Mouse (Mus musculus): Measurements from ENCODE around the gene Gm37240. TPM values are rescaled to one million over a fixed set of nuclear protein-coding genes. Genes with fewer than 3 reads are reported as not detected.

Gene Gm37240
- polyA plus RNA-seq, 1 experiment, result not detected

DNA sequence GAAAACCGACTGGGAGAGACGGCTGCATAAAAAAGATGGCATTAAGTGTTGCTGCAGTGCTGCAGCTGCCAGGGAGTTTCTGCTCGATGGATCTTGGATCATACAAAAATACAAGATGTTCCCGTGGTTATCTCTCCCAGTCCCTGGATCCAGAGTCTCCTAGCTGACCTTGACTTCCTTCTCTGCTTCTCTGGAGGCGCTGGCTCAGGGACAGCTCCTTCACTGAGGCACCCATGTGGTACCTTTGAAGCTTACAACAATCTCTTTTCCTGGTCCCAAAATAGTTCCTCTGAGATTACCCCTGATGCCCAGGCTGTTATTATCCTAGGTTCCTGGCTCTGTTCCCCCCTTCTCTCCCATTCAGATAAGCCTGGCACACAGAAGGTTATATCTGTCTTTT, 672.4 kb downstream of the Gm37240 start:
- Histone ChIP-seq H3K27ac (ENCODE audit: insufficient read depth, low read depth, low read length) (no peak overlapping the region), H3K4me1 (ENCODE audit: control insufficient read depth, insufficient read depth, low read length) (no peaks in the 10 kb centered on the region), H3K4me3 (ENCODE audit: insufficient read depth, low read length) (no peak overlapping the region)
- TF ChIP-seq CTCF (IDR thresholded peaks at IDR 0.05; ENCODE audit: low read depth, low read length) (no peak), POLR2A (IDR thresholded peaks at IDR 0.05; ENCODE audit: borderline replicate concordance, low read depth, low read length) (no peak)

DNA sequence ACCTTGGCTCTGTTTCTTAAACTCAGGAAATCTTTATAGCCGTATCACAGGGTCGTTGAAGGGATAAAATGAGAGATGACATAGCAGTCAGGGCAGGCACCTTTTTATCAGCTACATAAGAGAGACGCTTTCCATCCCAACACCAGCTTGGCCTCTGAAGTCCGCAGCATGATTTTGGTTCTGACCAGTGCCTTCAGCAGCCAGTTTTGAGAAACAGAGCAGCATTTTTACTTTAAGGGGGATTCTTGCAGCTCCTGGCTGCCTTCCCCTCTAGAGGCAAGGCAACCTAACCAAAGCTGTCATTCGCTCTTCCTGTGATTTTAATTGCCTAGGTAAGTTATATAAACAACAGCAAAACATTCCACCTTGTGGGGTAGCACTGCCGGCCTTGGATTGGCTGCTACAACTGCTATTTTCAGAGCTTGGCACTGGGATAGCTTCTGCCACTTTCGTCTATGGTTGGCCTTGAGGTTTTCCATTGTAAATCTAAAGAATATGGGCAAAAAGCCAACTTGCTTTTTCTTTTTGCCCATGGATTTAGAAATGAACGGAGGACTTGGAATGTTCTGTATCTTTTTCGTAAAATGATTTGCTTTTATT, 674.5 kb downstream of the Gm37240 start:
- Histone ChIP-seq H3K27ac (ENCODE audit: insufficient read depth, low read depth, low read length) (no peak overlapping the region), H3K4me3 (ENCODE audit: insufficient read depth, low read length) (no peak overlapping the region), H3K4me1 (ENCODE audit: control insufficient read depth, insufficient read depth, low read length) (no peaks in the 10 kb centered on the region)
- TF ChIP-seq CTCF (IDR thresholded peaks at IDR 0.05; ENCODE audit: low read depth, low read length) (no peak), POLR2A (IDR thresholded peaks at IDR 0.05; ENCODE audit: borderline replicate concordance, low read depth, low read length) (no peak)

DNA sequence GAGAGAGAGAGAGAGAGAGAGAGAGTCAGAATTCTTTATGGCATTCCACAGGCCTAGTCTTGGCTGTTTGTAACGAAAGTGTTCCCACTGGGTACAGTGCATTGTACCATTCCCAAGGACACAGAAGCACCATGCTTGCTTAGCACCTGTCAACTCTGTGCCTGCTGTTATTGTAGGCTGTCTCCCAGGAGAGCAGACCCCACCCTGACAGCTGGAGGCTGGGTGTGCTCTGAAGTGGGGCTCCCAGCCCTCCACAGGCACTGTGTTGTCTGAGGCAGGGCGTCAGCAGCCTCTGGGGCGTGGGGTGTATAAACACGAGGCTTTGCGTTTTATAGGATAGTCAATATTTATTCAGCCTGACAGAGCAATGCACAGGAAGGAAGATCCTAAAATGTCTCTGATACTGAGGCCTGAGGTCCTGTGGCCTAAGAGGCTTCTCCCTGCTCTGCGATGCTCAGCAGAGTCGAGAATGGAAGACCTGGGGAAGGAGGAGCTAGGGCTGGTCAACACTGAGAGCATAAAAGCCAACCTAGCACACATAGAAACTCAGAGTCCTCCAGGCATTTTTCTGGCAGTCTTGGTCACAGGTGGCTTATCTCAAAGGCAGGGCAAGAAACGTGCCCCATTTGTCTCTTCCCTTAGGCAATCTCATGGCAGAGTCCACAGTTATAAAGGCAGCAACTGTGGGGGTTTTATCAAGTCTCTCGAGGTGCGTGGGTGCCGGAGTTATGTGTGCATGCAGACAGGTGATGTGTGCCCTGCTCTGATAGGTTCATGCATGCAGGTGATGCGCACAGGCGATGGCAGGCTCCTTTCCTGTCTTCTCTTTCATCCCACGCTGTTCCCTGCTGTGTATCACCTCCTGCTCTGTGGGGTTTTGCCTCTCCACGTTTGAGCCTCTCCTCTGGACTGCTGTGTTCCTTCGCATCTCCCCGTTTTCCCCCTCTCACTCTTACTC, 677.2 kb downstream of the Gm37240 start:
- Histone ChIP-seq H3K27ac (ENCODE audit: insufficient read depth, low read depth, low read length) (no peak overlapping the region), H3K4me3 (ENCODE audit: insufficient read depth, low read length) (no peak overlapping the region), H3K4me1 (ENCODE audit: control insufficient read depth, insufficient read depth, low read length) (no peaks in the 10 kb centered on the region)
- TF ChIP-seq CTCF (IDR thresholded peaks at IDR 0.05; ENCODE audit: low read depth, low read length) (no peak), POLR2A (IDR thresholded peaks at IDR 0.05; ENCODE audit: borderline replicate concordance, low read depth, low read length) (no peak)

DNA sequence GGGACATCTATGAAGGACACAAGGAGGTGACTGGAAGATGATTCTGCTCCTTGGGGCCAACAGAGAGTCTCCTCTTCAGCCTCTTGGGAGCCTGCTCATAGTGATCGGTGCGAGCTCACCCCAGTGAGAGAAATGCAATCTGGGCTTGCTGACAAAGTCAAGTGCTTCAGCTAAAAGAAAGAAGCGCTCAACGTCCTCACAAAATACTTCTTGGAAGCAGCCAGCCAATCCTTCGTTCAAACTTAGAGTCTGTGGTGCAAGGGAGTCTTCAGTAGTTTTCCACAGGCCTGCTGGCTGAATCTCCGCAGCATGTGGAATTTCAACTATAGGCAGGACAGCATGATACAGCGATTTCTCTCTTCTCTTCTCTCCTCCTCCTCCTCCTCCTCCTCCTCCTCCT, 680.8 kb downstream of the Gm37240 start:
- Histone ChIP-seq H3K4me1 (ENCODE audit: control insufficient read depth, insufficient read depth, low read length) (no peaks in the 10 kb centered on the region), H3K27ac (ENCODE audit: insufficient read depth, low read depth, low read length) (no peak overlapping the region), H3K4me3 (ENCODE audit: insufficient read depth, low read length) (no peak overlapping the region)
- TF ChIP-seq CTCF (IDR thresholded peaks at IDR 0.05; ENCODE audit: low read depth, low read length) (no peak), POLR2A (IDR thresholded peaks at IDR 0.05; ENCODE audit: borderline replicate concordance, low read depth, low read length) (no peak)

DNA sequence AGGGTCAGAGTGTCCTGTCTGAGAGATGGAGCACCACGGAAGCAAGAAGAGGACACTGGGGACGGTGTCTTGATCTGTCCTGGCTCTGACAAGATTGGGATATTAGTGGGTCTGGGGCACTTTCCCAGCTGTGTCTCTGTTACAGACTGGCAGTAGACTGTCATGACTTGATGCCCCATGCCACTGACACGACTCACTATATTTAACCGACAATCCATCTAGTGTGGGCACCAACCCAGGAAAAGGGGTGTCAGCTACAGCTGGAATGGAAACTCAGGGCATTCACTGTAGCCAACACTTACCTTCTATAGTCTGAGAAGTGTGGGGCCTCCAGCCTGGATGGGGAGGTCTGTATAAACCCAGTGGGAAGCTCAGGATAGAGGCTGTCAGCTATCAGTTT, 681.4 kb downstream of the Gm37240 start:
- H3K4me3 ChIP-seq (ENCODE audit: insufficient read depth, low read length), result no peak overlapping the region
- H3K27ac ChIP-seq (ENCODE audit: insufficient read depth, low read depth, low read length), result no peak overlapping the region
- TF ChIP-seq CTCF (IDR thresholded peaks at IDR 0.05; ENCODE audit: low read depth, low read length) (no peak), POLR2A (IDR thresholded peaks at IDR 0.05; ENCODE audit: borderline replicate concordance, low read depth, low read length) (no peak)
- H3K4me1 ChIP-seq (ENCODE audit: control insufficient read depth, insufficient read depth, low read length), result no peaks in the 10 kb centered on the region

DNA sequence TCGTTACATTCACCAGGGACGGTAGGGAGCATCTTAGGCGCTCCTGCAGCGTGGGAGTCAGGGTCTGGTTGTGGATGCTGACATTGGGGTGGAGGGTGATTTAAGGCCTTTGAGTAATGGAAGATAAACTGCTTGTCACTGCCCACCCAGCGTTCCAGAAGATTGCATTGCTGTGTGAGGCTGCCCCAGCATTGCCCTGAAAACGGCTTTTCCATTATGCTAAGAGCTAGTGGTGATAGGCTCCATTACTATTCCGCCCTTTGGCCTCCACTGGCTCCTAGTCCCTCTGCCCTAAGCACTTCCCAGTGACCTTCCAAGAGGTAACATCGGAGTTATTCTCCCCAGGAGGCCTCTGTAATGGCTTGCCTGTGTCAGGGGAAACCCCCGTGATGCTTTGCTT, 683.7 kb downstream of the Gm37240 start:
- Histone ChIP-seq H3K4me1 (ENCODE audit: control insufficient read depth, insufficient read depth, low read length) (no peaks in the 10 kb centered on the region), H3K27ac (ENCODE audit: insufficient read depth, low read depth, low read length) (no peak overlapping the region), H3K4me3 (ENCODE audit: insufficient read depth, low read length) (no peak overlapping the region)
- TF ChIP-seq POLR2A (IDR thresholded peaks at IDR 0.05; ENCODE audit: borderline replicate concordance, low read depth, low read length), result no peak
- no peak for TF ChIP-seq CTCF (IDR thresholded peaks at IDR 0.05; ENCODE audit: low read depth, low read length)

DNA sequence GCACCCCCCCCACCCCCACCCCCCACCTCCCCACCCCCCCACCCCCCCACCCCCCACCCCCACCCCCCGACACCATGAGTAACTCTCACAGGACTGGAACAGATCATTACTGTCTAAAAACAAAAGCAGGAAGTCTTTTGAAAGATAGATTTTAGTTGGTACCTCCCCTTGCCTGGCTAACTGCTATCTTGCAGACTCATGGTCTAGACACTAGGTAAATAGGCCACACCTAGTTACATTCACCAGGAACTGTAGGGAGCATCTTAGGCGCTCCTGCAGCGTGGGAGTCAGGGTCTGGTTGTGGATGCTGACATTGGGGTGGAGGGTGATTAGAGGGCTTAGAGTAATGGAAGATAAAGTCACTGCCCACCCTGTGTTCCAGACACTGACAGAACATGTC, 684.6 kb downstream of the Gm37240 start:
- Histone ChIP-seq H3K4me1 (ENCODE audit: control insufficient read depth, insufficient read depth, low read length) (no peaks in the 10 kb centered on the region), H3K27ac (ENCODE audit: insufficient read depth, low read depth, low read length) (no peak overlapping the region)
- TF ChIP-seq POLR2A (IDR thresholded peaks at IDR 0.05; ENCODE audit: borderline replicate concordance, low read depth, low read length) (no peak), CTCF (IDR thresholded peaks at IDR 0.05; ENCODE audit: low read depth, low read length) (no peak)

DNA sequence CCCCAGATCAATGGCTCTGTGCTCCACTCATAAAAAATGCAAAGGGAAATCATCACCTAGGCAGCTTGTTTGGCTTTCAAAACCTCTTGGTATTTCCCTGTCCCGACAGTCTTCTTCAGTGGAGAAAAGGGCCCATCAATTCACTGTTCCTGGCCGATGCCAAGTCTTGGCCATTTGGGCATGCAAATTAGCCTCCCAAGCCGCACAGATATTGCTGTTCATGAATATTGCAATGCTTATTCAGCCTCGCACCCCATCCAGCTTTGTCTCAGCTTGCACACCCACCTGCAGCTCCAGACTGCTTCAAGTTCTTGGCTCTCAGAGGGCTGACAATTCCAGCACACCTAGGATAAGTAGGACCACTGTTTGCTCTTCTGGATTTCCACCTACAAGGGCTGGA, 685.5 kb downstream of the Gm37240 start:
- Histone ChIP-seq H3K27ac (ENCODE audit: insufficient read depth, low read depth, low read length) (no peak overlapping the region), H3K4me1 (ENCODE audit: control insufficient read depth, insufficient read depth, low read length) (no peaks in the 10 kb centered on the region), H3K4me3 (ENCODE audit: insufficient read depth, low read length) (no peak overlapping the region)
- TF ChIP-seq POLR2A (IDR thresholded peaks at IDR 0.05; ENCODE audit: borderline replicate concordance, low read depth, low read length) (no peak), CTCF (IDR thresholded peaks at IDR 0.05; ENCODE audit: low read depth, low read length) (no peak)

More for the DNA sequence above, 684.6 kb downstream of the Gm37240 start:
- no peak overlapping the region for H3K4me3 ChIP-seq (ENCODE audit: insufficient read depth, low read length)

DNA sequence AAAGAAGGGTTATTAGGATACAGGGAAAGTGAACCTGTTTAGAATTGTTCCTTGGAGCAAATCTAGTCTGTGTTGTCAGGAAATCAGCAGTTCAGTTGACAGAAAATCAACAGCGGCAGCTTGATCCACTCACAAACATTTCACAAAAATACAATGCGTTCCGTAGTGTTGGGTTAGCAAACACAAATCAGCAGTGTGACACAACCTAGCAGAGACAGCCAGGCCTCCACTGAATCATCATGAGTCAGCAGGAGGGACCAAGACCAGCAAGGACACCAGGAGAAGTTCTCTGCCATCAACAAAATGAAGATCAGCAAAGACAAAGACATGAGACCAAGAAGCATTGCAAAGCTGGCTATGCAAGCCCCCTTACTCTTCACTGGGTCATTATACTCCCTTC, 688.8 kb downstream of the Gm37240 start:
- Histone ChIP-seq H3K4me1 (ENCODE audit: control insufficient read depth, insufficient read depth, low read length) (no peaks in the 10 kb centered on the region), H3K27ac (ENCODE audit: insufficient read depth, low read depth, low read length) (no peak overlapping the region), H3K4me3 (ENCODE audit: insufficient read depth, low read length) (no peak overlapping the region)
- no peak for TF ChIP-seq CTCF (IDR thresholded peaks at IDR 0.05; ENCODE audit: low read depth, low read length)
- TF ChIP-seq POLR2A (IDR thresholded peaks at IDR 0.05; ENCODE audit: borderline replicate concordance, low read depth, low read length), result no peak

DNA sequence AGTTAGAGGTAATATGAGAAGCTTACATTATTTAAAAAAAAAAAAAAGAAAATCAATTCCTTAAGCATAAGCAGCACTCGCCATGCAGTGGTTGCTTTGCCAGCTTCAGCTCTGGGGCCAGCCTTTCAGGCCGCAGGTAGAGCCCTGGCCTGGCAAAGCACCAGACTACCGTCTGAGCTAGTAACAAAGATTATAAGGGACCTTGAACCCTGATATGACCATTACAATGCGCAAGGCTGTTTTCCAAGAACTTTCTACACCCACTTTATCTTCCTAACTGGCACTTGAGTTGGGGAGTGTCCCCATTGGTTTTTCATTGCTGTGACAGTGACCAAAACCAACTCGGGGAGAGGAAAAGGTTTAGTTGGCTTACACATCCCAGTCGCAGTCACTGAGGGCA, 690.2 kb downstream of the Gm37240 start:
- TF ChIP-seq POLR2A (IDR thresholded peaks at IDR 0.05; ENCODE audit: borderline replicate concordance, low read depth, low read length) (no peak), CTCF (IDR thresholded peaks at IDR 0.05; ENCODE audit: low read depth, low read length) (no peak)
- no peak overlapping the region for H3K27ac ChIP-seq (ENCODE audit: insufficient read depth, low read depth, low read length)
- no peaks in the 10 kb centered on the region for H3K4me1 ChIP-seq (ENCODE audit: control insufficient read depth, insufficient read depth, low read length)
- H3K4me3 ChIP-seq (ENCODE audit: insufficient read depth, low read length), result no peak overlapping the region

All from bone marrow macrophage, adult 2 months (primary cell).